Mouse (Mus musculus) lung, postnatal 10 days (tissue): ENCODE measurements around the gene Otop3.

Experiments used
- DNase-seq: peaks from one replicate; pipeline ENCODE4 v3.0.0; 2021

Gene Otop3

DNA sequence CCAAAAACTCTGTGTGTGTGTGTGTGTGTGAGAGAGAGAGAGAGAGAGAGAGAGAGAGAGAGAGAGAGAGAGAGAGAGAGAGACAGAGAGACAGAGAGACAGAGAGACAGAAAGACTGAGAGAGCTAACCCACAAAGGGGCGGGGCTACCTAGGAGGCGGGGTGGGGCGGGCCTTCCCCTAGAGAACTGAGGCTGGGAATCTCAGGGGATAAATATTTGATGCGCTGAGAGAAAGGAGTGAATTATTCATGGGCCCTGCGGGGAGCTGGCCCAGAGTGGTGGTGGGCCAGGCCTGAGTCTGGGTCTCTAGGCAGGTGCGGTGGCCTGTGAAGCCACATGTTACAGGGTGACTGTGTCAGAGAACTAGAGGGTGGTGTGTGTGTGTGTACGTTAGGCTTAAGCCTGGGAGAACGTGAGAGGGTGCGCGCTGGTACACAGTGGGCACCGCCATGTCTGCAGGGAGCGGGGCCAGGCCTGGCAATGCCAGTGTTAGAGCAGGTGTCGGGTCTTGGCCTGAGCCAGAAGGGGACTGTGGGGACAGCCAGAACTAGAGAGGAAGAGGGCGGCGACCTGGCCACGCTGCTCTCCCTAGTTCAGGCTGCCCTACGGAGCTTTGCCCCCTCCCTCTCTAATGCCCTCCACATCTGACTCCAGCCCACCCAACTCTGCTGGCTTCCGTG lies 14.7 kb upstream of the Otop3 start:
- no peak for DNase-seq

DNA sequence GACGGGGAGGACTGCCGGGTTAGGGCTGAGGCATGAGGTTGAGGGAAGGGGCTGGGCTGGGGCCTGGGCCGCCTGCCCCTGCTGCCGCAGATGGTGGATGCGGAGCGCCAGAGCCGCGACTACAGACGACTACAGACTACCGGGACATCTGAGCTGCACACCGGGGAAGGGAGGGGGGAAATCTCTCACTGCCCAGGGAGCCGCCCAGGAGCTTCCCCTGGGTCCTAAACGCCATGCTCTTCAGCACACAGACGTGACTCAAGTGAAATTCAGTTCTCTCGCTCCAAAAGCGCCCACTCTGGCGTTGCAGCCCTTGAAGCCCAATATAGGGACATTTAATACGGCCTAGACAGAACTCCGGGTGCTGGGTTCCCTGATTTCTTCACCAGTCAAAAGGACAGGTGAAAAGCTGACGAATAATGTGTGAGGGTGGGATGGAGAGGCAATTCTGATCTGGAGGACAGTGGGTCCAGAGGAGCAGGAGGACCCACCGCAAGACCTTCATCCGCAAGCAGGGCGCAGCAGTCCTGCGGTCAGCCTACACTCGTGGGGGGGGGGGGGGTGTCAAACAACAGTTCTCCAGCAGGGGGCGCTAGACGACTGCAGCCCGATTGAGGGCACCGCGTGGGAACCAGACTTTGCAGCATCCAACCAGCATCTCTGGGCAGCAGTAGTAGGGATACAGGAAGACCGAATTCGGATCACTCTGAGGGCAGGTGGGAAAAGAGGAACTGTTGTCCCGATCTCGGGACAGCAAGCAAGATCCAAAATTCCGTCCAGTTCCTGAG lies 12.4 kb upstream of the Otop3 start, which contains the start of gene Ush1g:
TSS of gene Ush1g (minus strand) at position 136 of the 788 bp plus-strand sequence.
- DNase-seq, result peak; percentile 60

DNA sequence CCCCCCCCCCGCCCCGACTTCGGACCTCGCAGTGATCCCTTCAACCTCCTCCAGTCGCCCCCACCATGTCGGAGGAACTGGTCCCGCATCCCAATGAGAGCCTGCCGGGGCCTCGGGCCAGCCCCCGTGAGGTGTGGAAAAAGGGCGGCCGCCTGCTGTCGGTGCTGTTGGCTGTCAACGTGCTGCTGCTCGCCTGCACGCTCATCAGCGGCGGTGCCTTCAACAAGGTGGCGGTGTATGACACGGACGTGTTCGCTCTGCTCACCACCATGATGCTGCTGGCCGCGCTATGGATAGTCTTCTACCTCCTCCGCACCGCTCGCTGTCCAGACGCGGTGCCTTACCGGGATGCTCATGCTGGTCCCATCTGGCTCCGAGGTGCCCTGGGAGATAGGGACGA lies 11.2 kb upstream of the Otop3 start:
- DNase-seq, result no peak

DNA sequence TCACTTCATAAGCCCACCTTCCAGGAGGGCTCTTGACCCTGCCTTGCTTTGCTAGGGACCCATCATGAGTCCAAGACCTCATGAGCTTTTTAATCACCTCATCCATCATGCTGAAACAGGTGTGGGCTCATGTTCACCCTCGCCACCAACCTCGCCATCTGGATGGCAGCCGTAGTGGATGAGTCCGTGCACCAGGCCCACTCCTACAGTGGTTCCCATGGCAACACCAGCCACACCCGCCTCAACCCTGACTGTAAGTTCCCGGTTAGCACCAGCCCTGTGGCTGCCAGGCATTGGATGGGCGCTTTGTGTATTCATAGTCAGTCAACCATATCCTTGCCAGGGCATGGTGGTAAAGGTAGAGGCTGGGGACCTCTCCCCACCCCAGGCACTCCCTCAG lies 7.8 kb upstream of the Otop3 start:
- DNase-seq, result no peak

DNA sequence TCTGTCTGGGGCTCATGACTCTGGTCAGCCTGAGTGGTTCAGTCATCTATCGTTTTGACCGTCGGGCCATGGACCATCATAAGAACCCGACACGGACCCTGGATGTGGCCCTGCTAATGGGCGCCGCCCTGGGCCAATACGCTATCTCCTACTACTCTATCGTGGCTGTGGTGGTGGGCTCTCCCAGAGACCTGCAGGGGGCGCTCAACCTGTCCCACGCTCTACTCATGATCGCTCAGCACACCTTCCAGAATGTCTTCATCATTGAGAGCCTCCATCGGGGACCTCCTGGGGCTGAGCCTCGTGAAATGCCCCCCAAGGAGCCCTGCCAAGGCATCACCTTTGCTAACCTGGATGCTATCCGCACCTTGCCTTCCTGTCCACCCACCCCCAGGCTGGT lies 5.2 kb upstream of the Otop3 start:
- no peak for DNase-seq

DNA sequence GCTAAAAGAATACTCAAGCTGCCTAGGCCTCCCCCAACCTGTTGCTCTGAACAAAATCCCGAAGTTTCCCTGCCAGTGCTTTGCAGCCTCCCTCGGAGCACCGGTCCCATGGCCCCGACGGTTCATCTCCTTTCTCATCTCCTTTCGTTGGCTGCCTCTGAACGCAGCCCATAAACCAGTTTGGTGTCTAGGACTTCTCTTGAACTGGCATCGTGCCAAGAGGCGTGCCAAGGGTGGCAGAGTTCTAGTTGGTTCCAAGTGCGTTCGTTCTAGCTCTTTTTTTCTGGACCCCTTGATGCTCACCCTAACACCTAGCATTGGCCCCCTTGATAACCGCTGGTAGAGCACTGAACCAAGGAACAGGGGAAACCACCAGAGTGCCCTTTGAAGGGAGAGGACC lies 692 bp downstream of the Otop3 start:
- no peak for DNase-seq

DNA sequence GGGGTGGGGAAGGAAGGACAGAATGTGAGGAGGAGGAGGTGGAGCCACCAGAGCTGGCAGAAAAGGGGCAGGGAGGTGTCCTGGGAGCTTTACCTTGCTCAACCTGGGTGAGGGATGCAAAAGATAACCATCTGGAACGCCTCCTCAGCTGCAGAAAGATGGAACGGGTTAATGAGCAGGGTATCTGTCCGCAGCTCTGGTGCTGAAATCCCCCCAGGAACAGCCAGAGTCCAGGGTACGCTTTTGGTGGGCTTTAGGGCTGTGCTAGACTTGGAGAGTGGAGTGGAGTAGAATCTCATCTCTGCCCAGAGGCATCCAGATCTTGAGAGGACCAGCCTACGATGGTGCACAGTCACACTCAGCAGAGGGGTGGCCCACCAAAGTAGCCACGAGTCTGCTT lies 1.6 kb downstream of the Otop3 start:
- no peak for DNase-seq

DNA sequence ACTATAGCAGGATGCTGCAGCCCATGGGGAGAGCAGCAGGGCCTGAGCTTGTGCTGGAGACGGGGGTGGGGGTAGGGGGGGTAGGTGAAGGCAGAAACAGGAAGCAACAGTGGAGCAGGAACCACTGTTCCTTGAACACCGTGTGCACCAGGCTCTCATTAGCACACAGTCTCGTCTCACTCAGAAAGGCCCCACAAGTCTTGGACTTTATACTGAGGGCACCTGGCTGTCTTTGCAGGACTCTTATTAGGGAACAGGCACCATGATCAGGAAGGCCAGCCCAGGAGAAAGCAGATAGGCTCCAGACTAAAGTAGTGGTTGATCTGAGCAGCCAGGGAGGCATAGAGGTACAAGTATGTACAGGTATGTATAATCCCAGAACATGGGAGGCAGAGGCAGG lies 2.8 kb downstream of the Otop3 start:
- no peak for DNase-seq

DNA sequence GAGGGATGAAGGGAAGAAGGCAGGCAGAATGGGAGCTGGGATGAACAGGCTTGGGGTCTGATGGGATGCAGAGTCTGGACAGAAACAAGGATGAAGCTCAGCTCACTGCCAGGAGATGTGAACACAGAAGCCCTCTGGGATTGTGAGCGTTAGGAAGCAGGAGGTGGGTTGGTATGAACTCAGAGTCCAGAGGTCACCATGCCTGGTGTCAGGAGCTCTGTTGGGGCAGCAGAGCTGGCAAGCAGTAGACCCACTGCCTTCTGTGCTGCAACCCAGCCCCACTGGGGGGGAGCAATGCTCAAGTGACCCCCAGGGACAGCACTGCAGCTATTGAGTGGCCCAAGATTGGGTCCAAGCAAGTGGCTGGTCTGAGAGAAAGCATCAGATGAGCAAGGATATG lies 3.3 kb downstream of the Otop3 start:
- no peak for DNase-seq

DNA sequence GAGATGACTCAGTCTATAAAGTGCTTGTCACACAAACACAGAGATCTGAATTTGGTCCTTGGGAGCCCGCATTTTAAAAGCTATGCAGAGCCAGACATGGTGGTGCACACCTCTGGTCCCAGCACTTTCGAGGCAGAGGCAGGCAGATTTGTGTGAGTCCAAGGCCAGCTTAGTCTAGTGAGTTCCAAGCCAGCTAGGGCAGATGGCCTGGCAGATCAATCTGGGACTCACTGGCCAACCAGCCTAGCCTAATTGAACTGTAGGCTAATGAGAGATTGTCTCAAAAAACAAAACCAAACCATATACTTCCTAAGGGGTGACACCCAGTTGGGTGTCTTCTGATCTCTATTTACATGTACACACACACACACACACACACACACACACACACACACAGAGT lies 6.7 kb downstream of the Otop3 start:
- no peak for DNase-seq

DNA sequence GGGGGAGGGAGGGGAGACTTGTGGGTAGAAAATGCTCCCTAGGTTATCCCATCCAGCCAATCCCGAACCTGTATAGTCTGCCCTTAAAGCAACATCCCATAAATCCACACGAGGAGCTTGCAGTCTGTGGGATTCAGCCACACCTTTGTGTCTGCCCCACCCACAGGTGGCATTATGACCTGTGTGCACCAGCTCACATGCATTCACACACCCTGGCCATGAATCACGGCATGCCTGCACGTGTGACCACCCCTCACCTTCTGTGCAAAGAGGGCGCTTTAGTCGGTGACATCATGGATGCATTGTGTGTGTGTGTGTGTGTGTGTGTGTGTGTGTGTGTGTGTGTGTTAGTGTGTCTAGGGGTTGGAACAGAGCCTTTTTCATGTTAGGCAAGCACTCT lies 7.3 kb downstream of the Otop3 start:
- no peak for DNase-seq

DNA sequence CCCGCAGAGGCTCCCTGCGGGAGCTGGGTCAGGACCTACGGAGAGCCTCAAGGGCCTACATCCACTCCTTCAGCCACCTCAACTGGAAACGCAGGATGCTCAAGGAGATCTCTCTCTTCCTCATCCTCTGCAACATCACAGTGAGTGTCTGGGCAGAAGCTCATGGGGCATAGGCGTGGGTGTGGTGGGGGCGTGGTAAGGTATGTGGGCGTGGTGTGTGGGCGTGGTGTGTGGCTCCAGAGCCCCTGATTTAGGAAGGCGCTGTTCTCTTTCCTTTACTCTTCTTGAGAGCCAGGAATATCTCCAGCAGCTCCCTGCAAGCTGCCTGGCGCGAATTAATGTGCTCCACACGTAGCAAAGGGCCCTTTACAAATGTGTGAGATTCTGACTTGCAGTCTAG lies 10.4 kb downstream of the Otop3 start:
- DNase-seq, result no peak

DNA sequence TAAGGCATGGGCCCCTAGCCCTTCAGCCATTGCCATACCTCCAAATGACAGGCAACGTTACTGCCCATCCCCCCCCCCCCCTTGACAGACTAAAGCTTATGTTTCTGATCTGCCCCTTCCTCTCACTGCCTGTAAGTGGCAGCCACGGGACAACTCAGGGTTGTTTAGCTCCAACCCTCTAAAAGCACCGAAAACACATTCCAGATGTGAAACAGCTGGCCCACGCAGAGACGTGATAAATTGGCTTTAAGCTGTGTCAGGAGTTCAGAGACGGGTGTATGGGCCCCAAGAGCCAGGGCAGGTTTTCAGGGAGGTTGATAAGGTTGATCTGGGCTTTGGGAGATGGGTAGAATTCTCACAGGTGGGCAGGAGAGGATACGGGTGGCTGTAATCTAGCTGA lies 11.0 kb downstream of the Otop3 start:
- no peak for DNase-seq

DNA sequence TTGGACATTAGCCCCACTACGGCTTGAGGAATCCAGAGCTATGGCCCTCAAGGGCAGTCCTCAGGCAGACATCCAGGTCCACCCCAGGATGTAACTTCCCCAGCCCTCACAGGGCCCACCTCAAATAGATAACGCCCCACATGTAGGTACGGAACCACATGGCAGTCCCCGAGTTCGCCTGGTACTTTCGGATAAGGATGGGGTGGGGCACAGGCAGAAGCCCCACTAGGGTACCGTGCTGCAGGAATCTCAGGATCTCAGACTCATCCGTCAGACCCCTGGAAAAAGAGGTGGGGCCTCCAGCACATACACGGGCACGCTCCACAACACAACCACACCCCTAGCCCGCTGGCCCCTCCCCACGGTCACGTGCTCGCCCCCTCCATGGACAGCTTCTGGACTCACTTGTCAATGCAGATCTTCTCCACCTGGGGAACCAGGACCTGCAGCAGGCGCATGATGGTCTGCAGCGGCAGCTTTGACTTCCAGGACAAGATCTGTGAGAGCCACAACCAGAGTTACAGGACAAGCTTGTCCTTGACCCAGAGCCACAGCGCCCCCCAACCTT lies 14.2 kb downstream of the Otop3 start:
- no peak for DNase-seq

DNA sequence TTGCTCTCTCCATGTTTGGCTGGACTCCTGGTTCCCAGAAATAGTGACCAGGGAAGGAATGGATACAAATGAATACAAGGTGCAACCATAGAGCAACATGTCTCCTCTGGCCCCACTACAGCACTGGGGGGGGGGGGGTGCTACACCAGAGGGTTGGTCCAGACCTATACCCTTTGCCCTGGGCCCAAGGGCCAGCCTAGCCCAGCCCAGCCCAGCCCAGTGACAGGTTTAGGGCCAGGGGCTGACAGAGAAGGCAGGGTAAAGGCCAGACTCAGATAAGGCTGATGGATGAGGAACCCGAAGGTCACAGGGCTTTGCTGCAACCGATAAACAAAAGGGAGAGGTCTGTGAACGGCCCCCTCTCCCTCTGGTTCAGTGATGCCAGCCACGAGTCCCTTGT lies 15.4 kb downstream of the Otop3 start:
- no peak for DNase-seq

DNA sequence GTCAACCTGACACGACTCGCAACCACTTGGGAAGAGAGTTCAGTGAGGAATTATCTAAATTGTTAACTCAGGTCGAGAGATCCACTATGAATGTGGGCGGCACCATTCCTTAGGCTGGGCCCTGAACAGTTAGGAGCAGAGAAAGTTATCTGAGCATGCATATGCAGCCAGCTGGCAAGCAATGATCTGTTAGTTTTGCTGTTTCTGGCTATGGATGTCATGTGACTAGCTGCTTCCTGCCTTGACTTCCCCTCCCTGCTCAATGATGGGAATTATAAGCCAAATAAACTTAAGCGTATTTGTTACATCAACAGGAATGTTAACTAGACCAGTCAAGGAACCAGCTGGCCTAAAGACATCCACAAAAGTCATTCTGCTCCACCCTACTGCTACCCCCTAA lies 18.8 kb downstream of the Otop3 start:
- no peak for DNase-seq

DNA sequence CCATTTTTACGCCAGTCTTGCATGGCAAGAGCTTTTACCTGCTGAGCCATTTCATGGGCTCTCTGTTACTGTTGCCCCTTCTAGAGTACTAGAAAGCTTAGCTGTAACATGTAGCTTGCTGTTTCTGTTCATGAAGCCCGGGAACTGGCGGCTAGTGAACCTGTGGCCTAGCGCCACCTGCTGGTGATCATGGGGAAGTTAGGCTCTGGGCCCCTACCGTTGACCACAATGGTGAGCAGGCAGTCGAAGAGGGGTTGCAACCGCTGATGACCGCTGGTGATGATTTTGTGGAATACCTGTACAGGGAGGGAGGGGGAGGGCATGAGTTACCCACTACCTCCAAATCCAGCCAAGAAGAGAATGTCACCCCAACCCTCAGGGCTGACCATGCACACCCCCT lies 19.7 kb downstream of the Otop3 start:
- DNase-seq, result peak; percentile 78

DNA sequence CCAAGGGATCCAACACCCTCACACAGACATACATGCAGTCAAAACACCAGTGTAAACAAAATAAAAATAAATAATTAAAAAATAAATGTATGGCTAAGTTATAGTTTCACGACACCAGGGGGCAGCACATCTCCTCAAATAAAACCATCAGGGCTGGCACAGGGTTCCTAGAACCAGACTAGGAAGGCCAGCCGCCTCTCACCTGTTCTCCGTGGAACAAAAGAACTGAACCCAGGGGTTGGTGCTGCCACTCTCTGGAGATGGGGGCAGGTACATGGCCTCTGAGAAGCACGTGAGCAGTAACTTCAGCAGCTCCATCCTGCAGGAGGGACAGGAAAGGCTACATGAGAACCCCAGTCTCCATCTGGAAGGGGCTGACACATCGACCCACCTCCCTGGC lies 23.9 kb downstream of the Otop3 start:
- DNase-seq, result peak; percentile 84

DNA sequence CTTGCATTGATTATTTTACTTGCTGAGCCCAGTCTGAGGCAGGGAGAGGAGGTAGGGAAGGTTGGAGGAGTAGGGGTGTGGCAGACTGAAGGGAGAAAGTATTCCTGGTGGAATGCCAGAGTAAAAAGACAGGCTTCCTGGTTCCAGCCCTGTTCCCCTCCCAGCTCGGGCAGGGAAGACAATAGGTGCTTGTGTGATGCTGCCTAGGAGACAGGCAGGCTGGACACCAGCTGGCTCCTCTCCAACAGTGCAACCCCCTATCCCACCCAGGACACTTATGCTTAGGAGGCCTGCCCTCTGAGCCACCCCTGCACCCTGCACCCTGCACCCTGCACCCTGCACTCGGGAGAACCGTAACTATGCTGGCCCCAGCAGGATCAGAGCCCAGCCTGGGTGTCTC lies 24.8 kb downstream of the Otop3 start:
- peak; percentile 65 for DNase-seq

DNA sequence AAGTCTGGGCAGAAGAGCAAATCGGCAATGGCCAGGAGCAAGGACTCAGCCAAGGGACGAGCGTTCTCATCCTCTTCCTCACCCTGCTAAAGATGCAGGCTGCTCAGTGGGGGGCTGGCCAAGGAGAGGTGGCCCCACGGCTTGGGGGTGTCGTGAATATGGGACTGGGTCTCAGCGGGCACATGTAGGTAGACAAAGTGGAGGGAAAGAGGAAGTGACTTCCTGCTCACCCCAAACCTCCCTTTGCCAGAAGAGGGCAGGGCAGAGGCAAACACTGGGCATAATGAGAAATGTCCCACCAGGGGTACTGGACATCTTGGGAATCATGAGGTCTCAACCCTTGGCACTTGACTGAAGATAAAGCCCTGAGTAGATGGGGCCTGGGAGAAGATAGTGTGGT lies 25.2 kb downstream of the Otop3 start:
- DNase-seq, result peak; percentile 45

DNA sequence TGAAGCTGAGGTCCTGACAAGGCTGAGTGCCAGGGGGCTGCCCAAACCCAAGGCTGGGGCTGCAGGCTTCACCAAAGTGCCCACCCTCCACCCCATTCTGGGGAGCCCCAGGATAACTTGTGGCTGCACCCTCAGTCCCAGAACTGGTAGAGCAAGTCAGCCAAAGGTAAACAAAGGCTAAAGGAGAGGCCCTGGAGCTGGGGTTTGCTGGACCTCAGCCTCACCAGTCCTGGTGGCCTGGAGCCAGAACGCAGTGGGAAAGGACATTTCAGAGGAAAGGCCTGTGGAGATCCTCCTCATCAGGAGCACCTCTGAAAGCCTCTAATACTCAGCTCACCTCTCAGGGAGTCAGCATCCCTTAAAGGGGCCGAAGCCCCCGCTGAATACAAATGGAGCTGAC lies 29.6 kb downstream of the Otop3 start:
- DNase-seq, result no peak

DNA sequence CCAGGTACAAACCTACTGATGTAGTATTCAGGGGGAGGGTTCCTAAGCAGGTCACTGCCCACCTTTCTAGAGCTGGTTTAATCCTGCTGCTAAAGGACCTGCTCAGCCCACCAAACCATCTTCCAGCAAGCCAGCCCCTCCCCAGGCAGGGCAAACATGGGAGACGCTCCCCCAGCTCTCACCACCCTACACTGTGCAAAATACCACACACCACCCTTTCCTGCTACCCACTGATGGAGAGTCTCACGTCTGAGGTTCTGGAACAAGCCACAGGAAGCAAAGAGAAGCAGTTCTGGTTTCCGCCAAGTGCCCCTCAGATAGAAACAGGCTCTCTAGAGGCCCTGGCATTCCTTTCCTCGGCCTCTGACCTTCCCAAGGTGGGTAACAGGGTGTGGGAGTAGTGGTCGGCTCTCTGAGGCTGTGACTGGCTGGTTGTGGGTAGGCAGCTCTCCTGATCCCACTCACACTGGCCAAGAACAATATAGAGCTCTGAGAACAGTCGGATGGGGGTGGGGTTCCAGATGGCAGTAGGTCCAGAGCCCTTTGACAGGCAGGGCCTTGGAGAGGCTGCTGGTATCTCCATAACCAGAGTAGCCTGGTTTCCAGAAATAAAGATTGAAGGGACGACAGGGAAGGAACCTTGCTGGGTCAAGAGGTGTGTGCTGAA lies 31.6 kb downstream of the Otop3 start:
- no peak for DNase-seq

DNA sequence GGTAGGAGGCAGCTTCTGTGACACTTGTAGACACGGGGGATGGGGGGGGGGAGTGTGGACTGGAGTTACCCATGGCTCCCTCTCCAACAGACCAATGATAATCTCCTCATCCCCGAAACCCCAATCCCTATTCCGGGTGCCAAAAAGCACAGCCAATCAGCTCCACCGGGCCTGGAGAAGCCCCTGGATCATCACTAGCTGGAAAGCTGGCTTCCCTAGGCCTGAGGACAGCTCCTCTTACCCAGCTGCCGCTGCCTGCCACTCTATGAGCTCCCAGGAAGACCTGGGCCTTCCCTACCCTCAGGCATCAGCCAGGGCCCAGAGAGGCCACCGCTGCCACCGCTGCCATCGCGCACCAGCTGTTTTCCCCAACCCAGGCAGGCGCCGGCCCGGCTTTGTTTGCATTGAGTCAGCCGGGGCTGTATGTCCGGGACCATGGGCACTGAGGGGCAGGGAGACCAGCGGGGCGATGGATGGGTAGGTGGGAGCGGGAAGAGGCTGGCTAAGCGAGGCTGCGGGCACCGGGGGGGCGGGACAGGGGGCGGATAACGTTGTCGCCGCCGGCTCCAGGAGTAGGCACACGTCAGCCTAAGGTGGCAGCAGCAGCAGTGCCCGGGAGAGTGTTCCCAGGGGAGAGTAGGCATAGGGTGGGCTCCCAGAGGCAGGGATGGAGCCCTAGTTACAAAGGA lies 32.3 kb downstream of the Otop3 start:
- DNase-seq, result no peak
